Mouse (Mus musculus): ENCODE results near the gene Ror1.

GRCm38 (mm10) chr4:100301423-100301822, 205.8 kb downstream of the Ror1 start:
- TF ChIP-seq CTCF (IDR thresholded peaks at IDR 0.05; ENCODE audit: borderline replicate concordance, insufficient read depth, low read length): no peak
- no peak for TF ChIP-seq POLR2A (IDR thresholded peaks at IDR 0.05; ENCODE audit: low read depth, low read length)

Data from embryonic fibroblast, embryonic 13.5 days (primary cell).